Mouse (Mus musculus) cerebellum, adult 8-10 months (tissue): ENCODE data around the gene S100a10.
"Not testable (repeated sequence)": the region's sequence is repeated elsewhere in the genome, so short reads cannot be mapped to it uniquely, and the experiment has no call there.

Source experiments
- DNase-seq: peaks from one replicate; pipeline ENCODE4 v3.0.0; 2022

Gene S100a10

DNA sequence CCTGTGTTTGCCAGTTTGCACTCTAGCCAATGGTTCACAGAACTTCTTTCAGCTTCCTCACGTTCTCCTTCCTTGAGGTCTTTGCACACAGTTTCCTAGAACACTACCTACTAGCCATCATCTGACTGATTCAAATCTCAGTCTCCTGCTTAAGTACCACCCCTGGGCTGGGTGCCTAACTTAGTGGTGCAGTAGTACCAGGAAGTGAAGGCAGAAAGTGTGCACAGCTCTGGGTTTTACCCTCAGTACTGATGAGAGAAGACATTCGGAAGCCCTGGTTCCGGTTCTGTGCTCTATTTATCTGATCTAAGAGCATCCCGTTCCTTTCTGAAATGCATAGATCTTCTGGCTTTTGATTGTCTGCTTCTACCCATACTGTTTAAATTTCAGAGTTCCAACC is 26.8 kb downstream of the S100a10 start:
- no peak for DNase-seq

DNA sequence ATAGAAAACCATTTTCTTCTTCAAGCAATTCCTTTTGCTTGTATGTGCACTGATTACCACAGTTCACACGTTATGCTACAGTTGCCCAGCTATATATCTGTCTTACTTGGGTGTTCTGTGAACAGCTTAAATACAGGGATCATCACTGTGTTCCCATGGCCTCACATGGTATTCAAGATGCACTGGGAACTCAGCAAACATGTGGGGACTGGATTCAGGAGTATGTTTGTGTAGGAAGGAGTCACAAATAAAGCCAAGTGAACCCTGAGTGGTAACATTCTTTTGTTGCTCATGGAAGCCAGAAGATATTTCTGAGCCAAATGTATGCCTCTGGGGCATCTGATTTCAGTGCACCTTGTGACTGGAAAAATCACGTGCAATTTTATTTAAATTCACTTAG is 28.2 kb downstream of the S100a10 start:
- DNase-seq = no peak

DNA sequence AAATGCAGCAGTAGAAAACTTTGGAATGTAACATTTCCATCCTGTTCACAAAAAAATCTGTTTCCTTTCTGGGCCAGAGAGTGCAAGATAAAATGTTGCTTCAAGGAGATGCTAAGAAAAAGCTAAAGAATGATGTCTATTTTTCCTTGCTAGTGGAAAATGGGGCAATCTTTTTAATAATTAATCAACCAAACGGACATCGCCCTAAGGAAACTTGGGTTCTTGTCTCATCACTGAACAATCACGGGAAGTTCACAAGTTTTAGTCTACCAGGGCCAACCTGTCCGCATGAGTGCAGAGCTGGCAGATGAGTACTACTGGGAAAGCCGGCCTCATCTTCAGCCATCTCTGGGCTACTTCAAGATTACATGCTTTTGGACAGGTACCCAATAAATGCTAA is 34.7 kb downstream of the S100a10 start:
- no peak for DNase-seq

DNA sequence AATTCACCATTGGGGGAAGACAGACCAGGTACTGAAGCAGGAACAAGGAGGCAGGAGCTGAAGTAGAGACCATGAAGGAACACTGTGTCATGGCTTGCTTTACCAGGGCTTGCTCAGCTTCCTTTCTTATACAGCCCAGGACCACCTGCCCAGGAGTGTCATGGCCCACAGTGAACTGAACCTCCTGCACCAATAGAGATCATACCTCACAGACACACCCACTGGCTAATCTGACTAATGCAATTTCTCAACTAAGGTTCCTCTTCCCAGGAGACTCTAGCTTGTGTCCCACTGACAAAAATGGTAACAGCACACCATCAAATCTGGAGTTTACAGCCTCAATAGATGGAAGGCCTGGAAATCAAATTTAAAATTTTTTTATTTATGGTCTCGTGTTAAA is 35.4 kb downstream of the S100a10 start:
- no peak for DNase-seq

DNA sequence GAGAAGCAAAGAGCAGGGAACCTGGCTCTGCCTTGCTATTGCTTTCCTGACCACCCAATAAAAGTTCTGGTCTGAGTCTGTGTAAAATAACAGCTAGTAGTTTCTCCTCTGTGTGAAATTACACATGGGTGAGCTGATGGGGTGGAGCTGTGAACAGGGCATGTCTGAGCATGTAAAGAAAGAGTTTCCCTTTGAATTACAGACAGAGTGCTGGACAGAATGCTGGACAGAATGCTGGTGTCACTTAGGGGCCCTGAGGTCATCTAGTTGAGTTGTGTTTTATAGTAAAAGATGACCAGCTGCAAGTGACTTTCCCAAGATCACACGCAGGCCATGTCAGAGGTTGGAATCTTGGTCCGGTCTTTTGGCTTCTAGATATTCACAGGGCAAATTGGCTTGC is 37.2 kb downstream of the S100a10 start:
- DNase-seq = no peak

DNA sequence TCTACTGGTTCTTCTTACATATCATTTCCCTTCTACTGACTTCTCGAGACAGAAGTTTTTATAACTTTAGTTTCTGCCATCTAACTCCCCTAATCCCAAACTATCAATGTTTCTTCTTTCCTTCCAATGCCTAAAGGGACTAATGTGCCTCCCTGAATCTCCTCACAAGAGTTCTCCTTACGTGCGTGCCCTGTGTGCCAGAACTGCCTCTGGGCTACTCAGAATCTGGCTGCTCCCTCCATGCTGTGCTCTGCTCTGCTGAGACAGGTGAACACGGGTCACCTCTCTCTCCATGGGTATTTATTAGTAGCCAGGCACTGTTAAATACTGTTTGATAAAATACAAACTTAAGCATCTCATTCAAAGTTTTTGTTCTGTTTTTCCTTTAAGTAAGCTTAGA is 38.1 kb downstream of the S100a10 start:
- DNase-seq = no peak

DNA sequence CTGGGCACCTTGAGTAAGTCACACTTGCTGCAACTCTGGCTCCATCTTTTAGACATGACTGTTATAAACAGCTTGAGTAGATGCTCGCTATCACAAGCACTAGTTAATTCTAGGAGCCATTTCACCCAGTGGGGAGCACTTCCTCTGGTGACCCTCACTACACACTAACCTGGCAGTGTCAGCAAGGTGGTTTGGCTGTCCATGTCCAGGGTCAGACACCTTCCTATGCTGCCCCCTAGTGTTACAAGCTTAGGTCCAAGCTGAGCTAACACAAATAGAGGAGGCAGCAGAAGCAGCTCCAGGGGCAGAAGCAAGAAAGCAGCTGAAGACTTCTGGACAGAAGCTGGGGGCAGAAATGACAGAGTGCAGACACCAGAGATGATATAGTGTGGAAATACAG is 38.6 kb downstream of the S100a10 start:
- no peak for DNase-seq

DNA sequence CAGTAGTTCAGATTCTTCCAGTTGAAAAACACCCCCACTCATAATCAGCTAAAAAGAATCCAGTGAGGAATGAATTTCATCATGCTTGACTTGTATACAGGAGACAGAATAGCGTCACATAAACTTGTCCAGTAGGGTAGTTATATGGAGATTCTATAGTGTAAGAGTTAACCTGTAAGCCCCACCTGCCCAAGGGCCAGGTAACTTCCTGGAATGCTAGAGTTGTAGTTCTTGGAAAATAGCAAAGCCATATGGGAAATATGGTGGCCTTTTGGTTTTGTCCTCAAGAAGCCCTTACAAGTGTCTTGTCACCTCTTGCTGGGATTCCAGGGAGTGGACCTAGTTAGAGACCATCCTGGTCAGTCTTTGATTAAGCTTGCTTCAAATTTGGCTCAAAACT is 41.8 kb downstream of the S100a10 start:
- DNase-seq = no peak

DNA sequence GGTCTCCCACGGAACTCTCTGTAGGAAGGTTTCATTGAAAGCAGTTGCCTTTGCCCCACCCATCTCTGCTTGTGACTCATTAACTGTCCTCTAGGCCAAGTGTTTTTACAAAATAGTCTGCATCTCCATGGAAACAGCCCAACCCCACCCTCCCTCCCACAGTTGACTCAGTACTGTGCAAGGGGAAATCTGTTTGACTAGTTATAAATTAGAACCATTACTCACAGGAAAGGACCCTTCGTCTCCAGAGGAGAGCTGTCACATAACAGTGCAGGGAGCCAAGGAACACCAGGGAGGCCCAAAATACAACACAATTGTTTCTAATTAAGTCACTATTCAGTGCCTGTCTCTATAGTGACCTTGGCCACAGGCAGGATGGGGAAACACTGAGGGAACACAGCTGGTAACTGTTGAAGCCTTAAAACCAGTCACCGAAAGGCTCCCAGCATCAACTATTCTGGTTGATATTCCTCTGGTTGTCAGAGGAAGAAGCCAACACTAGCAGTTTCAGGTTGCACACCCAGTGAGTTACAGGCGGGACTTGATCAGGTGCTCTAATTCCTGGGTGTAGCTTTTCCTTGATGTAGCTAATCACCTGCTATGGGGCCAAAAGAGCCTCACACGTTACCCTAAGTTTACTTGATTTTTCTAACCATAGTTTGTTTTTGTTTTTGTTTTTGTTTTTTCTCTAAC is 42.5 kb downstream of the S100a10 start:
- no peak for DNase-seq

DNA sequence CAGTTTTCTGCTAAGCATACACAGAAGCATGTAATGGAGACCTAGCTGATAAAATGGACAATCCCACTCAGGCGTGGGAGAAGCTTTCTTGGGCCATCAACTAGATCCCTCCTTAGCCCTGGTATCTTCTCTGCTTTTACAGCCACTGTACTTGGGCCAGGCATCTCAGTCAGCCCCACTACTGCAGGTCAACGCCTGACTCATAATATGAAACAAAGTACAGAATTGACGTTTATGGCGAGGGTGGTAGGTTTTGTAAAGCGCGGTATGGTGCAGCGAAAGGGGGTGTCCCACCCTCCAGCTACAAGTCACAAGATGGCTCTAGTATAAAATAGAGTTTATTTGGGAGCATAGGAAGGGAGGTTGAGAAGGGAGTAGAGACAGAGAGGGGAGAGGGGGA is 43.1 kb downstream of the S100a10 start:
- DNase-seq = no peak

DNA sequence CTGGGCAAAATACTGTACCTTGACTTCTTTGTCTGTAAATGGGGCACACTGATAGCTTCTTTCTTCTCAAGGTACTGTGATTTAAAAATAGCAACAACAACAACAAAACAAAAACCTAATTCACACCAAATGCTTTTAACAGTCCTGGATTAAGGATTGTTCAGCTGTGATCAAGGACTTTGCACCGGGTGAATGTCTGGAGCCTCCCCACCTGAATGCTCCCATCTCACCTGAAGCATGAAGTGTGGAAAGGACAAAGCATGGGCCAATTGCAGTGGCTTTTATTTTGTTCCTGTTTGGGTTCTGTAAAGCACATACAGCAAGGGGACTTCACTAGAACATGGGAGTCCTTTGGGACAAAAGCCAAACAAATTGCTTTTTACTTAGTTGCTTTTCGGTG is 45.3 kb downstream of the S100a10 start:
- DNase-seq = no peak

DNA sequence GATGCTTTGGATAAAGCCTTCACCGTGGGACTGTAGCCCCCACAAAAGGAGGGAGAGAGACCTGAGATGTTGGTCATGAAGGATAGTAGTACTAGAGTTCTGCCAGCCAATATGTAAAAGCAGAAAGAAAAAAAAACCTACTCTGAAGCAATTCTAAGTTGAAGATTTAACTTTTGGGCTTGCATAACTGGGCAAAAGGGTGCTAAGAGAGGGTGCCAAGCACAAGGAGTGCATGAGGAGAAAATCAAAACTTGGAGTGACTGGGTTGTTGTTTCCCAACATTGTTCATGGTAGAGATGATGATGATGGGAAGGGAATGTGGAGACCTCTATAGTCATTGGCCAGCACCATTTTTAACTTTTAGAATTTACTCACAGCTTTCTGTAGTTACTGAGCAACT is 47.0 kb downstream of the S100a10 start:
- DNase-seq = no peak

DNA sequence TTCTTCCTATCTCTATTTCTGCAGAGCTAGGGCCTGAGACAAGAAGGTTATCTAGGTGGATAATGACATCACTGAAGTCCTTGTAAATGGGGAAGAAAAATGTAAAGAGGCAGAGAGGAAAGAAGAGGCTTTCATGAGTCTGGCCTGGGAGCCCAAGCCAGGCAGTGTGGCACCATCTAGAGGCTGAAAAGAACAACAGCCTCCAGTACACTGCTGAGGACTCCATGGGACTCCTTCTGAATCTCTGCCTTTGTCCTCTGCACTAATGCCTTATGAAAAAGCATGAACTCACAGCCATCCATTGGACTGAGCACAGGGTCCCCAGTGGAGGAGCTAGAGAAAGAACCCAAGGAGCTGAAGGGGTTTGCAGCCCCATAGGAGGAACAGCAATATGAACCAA is 54.1 kb downstream of the S100a10 start:
- DNase-seq = not testable (repeated sequence)
